8 mouse cellular contexts compared by ENCODE assay signal in genomic region chr17:83397571-83398100, GRCm38 (mm10). TPM values are rescaled to one million over a fixed set of nuclear protein-coding genes. Genes with fewer than 3 reads are reported as not detected.
DNase-seq lines count a peak whose midpoint lies in the region; ATAC-seq lines count a peak whose summit lies in the region.

No protein-coding gene starts in this region.

- no peaks in the 10 kb centered on the region for H3K9me3 ChIP-seq in hindbrain, embryonic 15.5 days
- H3K9me3 ChIP-seq in hindbrain, embryonic 16.5 days (ENCODE audit: control insufficient read depth, low read length) = no peaks in the 10 kb centered on the region

- peak; percentile 33 to 41 for DNase-seq in heart, adult 18-20 months
- DNase-seq in kidney, postnatal 10 days = peak; percentile 38
- DNase-seq in mesoderm, embryonic 11.5 days (ENCODE audit: low read depth, low spot score) = peak; percentile 43
- DNase-seq in yolk sac, embryonic 10.5 days (ENCODE audit: low spot score) = peak; percentile 27
- no peak for DNase-seq in right cerebral cortex, postnatal 4 days
- no peak for DNase-seq in adrenal gland, postnatal 10 days

- H3K4me3 ChIP-seq in hindbrain, embryonic 15.5 days = no peak overlapping the region
- H3K4me3 ChIP-seq in hindbrain, embryonic 16.5 days (ENCODE audit: low read length) = no peak overlapping the region

- no peak overlapping the region for H3K9ac ChIP-seq in hindbrain, embryonic 15.5 days
- H3K9ac ChIP-seq in hindbrain, embryonic 16.5 days (ENCODE audit: low read depth, low read length) = no peak overlapping the region

- 61% methylated on average over 6 of the region's 6 CpGs for WGBS in hindbrain, embryonic 15.5 days
- 60% methylated on average over 6 of the region's 6 CpGs for WGBS in hindbrain, embryonic 16.5 days

- H3K36me3 ChIP-seq in hindbrain, embryonic 15.5 days = no peaks in the 10 kb centered on the region
- H3K36me3 ChIP-seq in hindbrain, embryonic 16.5 days (ENCODE audit: control insufficient read depth, insufficient read depth, low read length) = no peaks in the 10 kb centered on the region

- no peaks in the 10 kb centered on the region for H3K27me3 ChIP-seq in hindbrain, embryonic 15.5 days
- no peaks in the 10 kb centered on the region for H3K27me3 ChIP-seq in hindbrain, embryonic 16.5 days (replicated peaks; ENCODE audit: control insufficient read depth, insufficient read depth, low read length)

- H3K4me1 ChIP-seq in hindbrain, embryonic 15.5 days (replicated peaks) = 0 out of 2 replicates have a peak, but pooled peaks cover 7% of the 10 kb centered on the region
- H3K4me1 ChIP-seq in hindbrain, embryonic 16.5 days (ENCODE audit: control insufficient read depth, insufficient read depth, low read depth, low read length) = no peaks in the 10 kb centered on the region

- H3K4me2 ChIP-seq in hindbrain, embryonic 15.5 days = no peak overlapping the region
- H3K4me2 ChIP-seq in hindbrain, embryonic 16.5 days (ENCODE audit: low read length) = no peak overlapping the region

- peak overlapping the region; percentile 17; the same call in 1 of the 2 replicates for H3K27ac ChIP-seq in hindbrain, embryonic 15.5 days (replicated peaks)
- no peak overlapping the region for H3K27ac ChIP-seq in hindbrain, embryonic 16.5 days (ENCODE audit: low read depth, low read length)

- no peak for ATAC-seq in hindbrain, embryonic 15.5 days (ENCODE audit: low FRiP score, low read depth)
- ATAC-seq in hindbrain, embryonic 16.5 days = no peak

RNA-seq across cellular contexts. Expression of gene Eml4, which starts 46.9 kb away (rescaled TPM):
- 31.0 and 32.6 TPM in 2 replicates for polyA plus RNA-seq in hindbrain, embryonic 15.5 days (2015; fragmentation: Nextera tagmentation; extraction: Ambion mirVana)
- 22.7 and 28.0 TPM in 2 replicates for polyA plus RNA-seq in hindbrain, embryonic 16.5 days (2015; fragmentation: Nextera tagmentation; extraction: Ambion mirVana)
- total RNA-seq in heart, adult 18-20 months (2021) = 1 to 10 TPM; 4.3 to 4.4 TPM
- total RNA-seq in adrenal gland, postnatal 10 days (2021) = 10 to 100 TPM; 19.9 to 21.8 TPM

Comparison
In these comparisons a context has a peak if more than half of its experiments do, and no peak if none do; other contexts are left out.
1. DNase-seq: peak in heart, adult 18-20 months (2 of 2), kidney, postnatal 10 days (single experiment), mesoderm, embryonic 11.5 days (single experiment) and yolk sac, embryonic 10.5 days (single experiment); none in right cerebral cortex, postnatal 4 days (single experiment) and adrenal gland, postnatal 10 days (single experiment).